Mouse (Mus musculus): ENCODE results near the gene Tmem184b.

DNA sequence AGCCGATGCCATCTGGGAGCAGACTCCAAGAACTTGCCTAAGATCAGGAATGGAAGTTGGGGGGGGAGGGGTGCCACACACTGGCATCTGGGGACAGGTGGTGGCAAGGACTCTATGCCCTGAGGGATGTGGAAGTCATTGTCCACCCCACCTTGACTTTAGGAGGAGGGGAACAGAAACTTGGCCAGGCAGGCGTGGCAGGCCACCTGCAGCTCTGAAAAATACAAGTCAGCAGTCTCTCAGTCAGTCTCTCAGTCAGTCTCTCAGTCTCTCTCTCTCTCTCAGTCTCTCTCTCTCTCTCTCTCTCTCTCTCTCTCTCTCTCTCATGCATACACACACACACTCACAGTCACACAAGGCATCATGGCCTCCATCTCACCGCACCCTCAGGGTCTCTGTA, 14.9 kb upstream of the Tmem184b start:
- no peak for TF ChIP-seq CTCF (IDR thresholded peaks at IDR 0.05; ENCODE audit: low read depth, low read length)
- no peak for TF ChIP-seq TAL1 (conservative IDR thresholded peaks at IDR 0.05; ENCODE audit: low read depth, low read length)
- no peak for TF ChIP-seq GATA2 (IDR thresholded peaks at IDR 0.05; ENCODE audit: borderline replicate concordance, low read depth, low read length)
- no peak for TF ChIP-seq GATA1 (IDR thresholded peaks at IDR 0.05; ENCODE audit: borderline replicate concordance, low read length)

Data from G1E (cell line).